Mouse (Mus musculus) CH12.LX (cell line): Measurements from ENCODE around the gene Tmem121. TPM values are rescaled to one million over a fixed set of nuclear protein-coding genes. Genes with fewer than 3 reads are reported as not detected.
A peak's percentile ranks its signal among the peaks of the same experiment; 100 is the strongest.

ENCODE experiments used
- DNase-seq: peaks from one replicate; pipeline ENCODE4 v3.0.0-alpha.2; 2013; ENCODE audit errors: extremely low read depth
- H3K27ac ChIP-seq: 2 replicates; pipeline ENCODE4 v1.5.1; 2012; ENCODE audit warnings: low read depth, mild to moderate bottlenecking, control low read depth, moderate library complexity; ENCODE audit not compliant: insufficient read depth
- H3K27me3 ChIP-seq: replicated peaks from 2 replicates; pipeline ENCODE3; 2012; ENCODE audit warnings: inconsistent platforms
- H3K36me3 ChIP-seq, 2 experiments: replicated peaks in 1 of 2; 2 replicates each; pipeline versions ENCODE3 to v1.6.1; 2012; ENCODE audit warnings: inconsistent platforms in 1 of 2, low read length in 1 of 2, mild to moderate bottlenecking in 1 of 2, mixed read lengths in 1 of 2, moderate library complexity in 1 of 2; ENCODE audit not compliant: control insufficient read depth in 1 of 2, insufficient read depth in 1 of 2
- H3K4me1 ChIP-seq, 2 experiments: 2 replicates each; pipeline ENCODE4 v1.6.1; 2012; ENCODE audit warnings: inconsistent platforms in 1 of 2, moderate library complexity in 1 of 2; ENCODE audit not compliant: insufficient read depth in 2 of 2, control insufficient read depth in 1 of 2
- H3K4me2 ChIP-seq: 2 replicates; pipeline ENCODE4 v1.6.1; 2012; ENCODE audit warnings: low read depth, mild to moderate bottlenecking, control low read depth; ENCODE audit not compliant: poor library complexity, insufficient read depth, severe bottlenecking
- H3K4me3 ChIP-seq, 3 experiments: fragments of 150-350 bp in 1 of 3; sonication (generic) in 1 of 3; replicated peaks in 1 of 3; 2 replicates each; pipeline versions ENCODE3 to v1.5.1; 2011 to 2012; ENCODE audit warnings: low read depth in 2 of 3, low read length in 2 of 3, mild to moderate bottlenecking in 2 of 3, moderate library complexity in 2 of 3, control low read depth in 1 of 3, improper control_type of control experiment in 1 of 3, inconsistent platforms in 1 of 3, mixed read lengths in 1 of 3; ENCODE audit not compliant: poor library complexity in 1 of 3
- H3K79me2 ChIP-seq: replicated peaks from 2 replicates; pipeline ENCODE4 v1.6.1; 2012; ENCODE audit warnings: mild to moderate bottlenecking, moderate library complexity; ENCODE audit not compliant: control insufficient read depth, poor library complexity, insufficient read depth, severe bottlenecking; ENCODE audit errors: extremely low read depth
- H3K9ac ChIP-seq: 2 replicates; pipeline ENCODE4 v1.6.1; 2012; ENCODE audit warnings: low read depth, mild to moderate bottlenecking, control low read depth, moderate library complexity; ENCODE audit not compliant: insufficient read depth
- H3K9me3 ChIP-seq: replicated peaks from 2 replicates; pipeline ENCODE3; 2012; ENCODE audit warnings: low read length, inconsistent platforms, mixed read lengths
- BHLHE40 ChIP-seq: IDR thresholded peaks from 2 replicates; pipeline ENCODE4 v1.6.1; 2011; ENCODE audit warnings: mild to moderate bottlenecking, low read depth, low read length, improper control_type of control experiment
- CHD1 ChIP-seq: IDR thresholded peaks from 2 replicates; pipeline ENCODE4 v1.6.1; 2012; ENCODE audit warnings: low read depth, low read length, improper control_type of control experiment, inconsistent platforms
- CHD2 ChIP-seq: IDR thresholded peaks from 2 replicates; pipeline ENCODE4 v1.6.1; 2011; ENCODE audit warnings: low read length, improper control_type of control experiment
- ELF1 ChIP-seq: IDR thresholded peaks from 2 replicates; pipeline ENCODE4 v1.6.1; 2014; ENCODE audit warnings: low read depth, mild to moderate bottlenecking, inconsistent platforms, low read length, improper control_type of control experiment
- ETS1 ChIP-seq: conservative IDR thresholded peaks from 2 replicates; pipeline ENCODE4 v1.6.1; 2012; ENCODE audit warnings: low read depth, mild to moderate bottlenecking, inconsistent platforms, low read length, improper control_type of control experiment, moderate library complexity
- GABPA ChIP-seq: IDR thresholded peaks from 2 replicates; pipeline ENCODE4 v1.6.1; 2012; ENCODE audit warnings: low read depth, low read length, improper control_type of control experiment, inconsistent platforms; ENCODE audit not compliant: insufficient replicate concordance
- HCFC1 ChIP-seq: IDR thresholded peaks from 2 replicates; pipeline ENCODE4 v1.6.1; 2012; ENCODE audit warnings: low read depth, mild to moderate bottlenecking, inconsistent platforms, low read length, improper control_type of control experiment
- IRF4 ChIP-seq: IDR thresholded peaks from 2 replicates; pipeline ENCODE4 v1.6.1; 2014; ENCODE audit warnings: low read depth, mild to moderate bottlenecking, inconsistent platforms, low read length, improper control_type of control experiment
- JUN ChIP-seq: IDR thresholded peaks from 2 replicates; pipeline ENCODE4 v1.6.1; 2011; ENCODE audit warnings: low read depth, mild to moderate bottlenecking, low read length, improper control_type of control experiment, moderate library complexity; ENCODE audit not compliant: insufficient read depth
- JUND ChIP-seq: conservative IDR thresholded peaks from 2 replicates; pipeline ENCODE4 v1.6.1; 2011; ENCODE audit warnings: low read depth, low read length, improper control_type of control experiment
- KAT2A ChIP-seq: IDR thresholded peaks from 2 replicates; pipeline ENCODE4 v1.6.1; 2012; ENCODE audit warnings: low read length, improper control_type of control experiment, inconsistent platforms; ENCODE audit not compliant: insufficient replicate concordance
- MEF2A ChIP-seq: IDR thresholded peaks from 2 replicates; pipeline ENCODE4 v1.6.1; 2014; ENCODE audit warnings: low read depth, mild to moderate bottlenecking, inconsistent platforms, low read length, improper control_type of control experiment, borderline replicate concordance
- MXI1 ChIP-seq: IDR thresholded peaks from 2 replicates; pipeline ENCODE4 v1.6.1; 2011; ENCODE audit warnings: mild to moderate bottlenecking, low read depth, low read length, improper control_type of control experiment
- MYC ChIP-seq: IDR thresholded peaks from 2 replicates; pipeline ENCODE4 v1.6.1; 2011; ENCODE audit warnings: low read depth, mild to moderate bottlenecking, improper control_type of control experiment, low read length
- NELFE ChIP-seq: IDR thresholded peaks from 2 replicates; pipeline ENCODE4 v1.6.1; 2011; ENCODE audit warnings: low read depth, low read length, improper control_type of control experiment
- NRF1 ChIP-seq: IDR thresholded peaks from 2 replicates; pipeline ENCODE4 v1.6.1; 2014; ENCODE audit warnings: low read depth, mild to moderate bottlenecking, inconsistent platforms, low read length, improper control_type of control experiment, moderate library complexity
- PAX5 ChIP-seq: IDR thresholded peaks from 2 replicates; pipeline ENCODE4 v1.6.1; 2012; ENCODE audit warnings: low read length, inconsistent platforms, mixed read lengths
- POLR2A ChIP-seq: IDR thresholded peaks from 2 replicates; pipeline ENCODE4 v1.6.1; 2011; ENCODE audit warnings: low read depth, mild to moderate bottlenecking, improper control_type of control experiment, low read length
- RCOR1 ChIP-seq: conservative IDR thresholded peaks from 2 replicates; pipeline ENCODE4 v1.6.1; 2012; ENCODE audit warnings: low read depth, mild to moderate bottlenecking, inconsistent platforms, low read length, improper control_type of control experiment
- SIN3A ChIP-seq: IDR thresholded peaks from 2 replicates; pipeline ENCODE4 v1.6.1; 2012; ENCODE audit warnings: low read length, improper control_type of control experiment, inconsistent platforms
- TBP ChIP-seq: conservative IDR thresholded peaks from 2 replicates; pipeline ENCODE4 v1.6.1; 2011; ENCODE audit warnings: low read depth, low read length, improper control_type of control experiment
- TCF12 ChIP-seq: IDR thresholded peaks from 2 replicates; pipeline ENCODE4 v1.6.1; 2014; ENCODE audit warnings: low read depth, mild to moderate bottlenecking, inconsistent platforms, low read length, improper control_type of control experiment
- UBTF ChIP-seq: IDR thresholded peaks from 2 replicates; pipeline ENCODE4 v1.6.1; 2012; ENCODE audit warnings: low read depth, mild to moderate bottlenecking, inconsistent platforms, low read length, improper control_type of control experiment, moderate library complexity
- USF2 ChIP-seq: conservative IDR thresholded peaks from 2 replicates; pipeline ENCODE4 v1.6.1; 2011; ENCODE audit warnings: low read depth, low read length, improper control_type of control experiment
- ZC3H11A ChIP-seq: IDR thresholded peaks from 2 replicates; pipeline ENCODE4 v1.6.1; 2012; ENCODE audit warnings: low read depth, mild to moderate bottlenecking, inconsistent platforms, low read length, improper control_type of control experiment
- ZKSCAN1 ChIP-seq: IDR thresholded peaks from 2 replicates; pipeline ENCODE4 v1.6.1; 2012; ENCODE audit warnings: low read depth, inconsistent platforms, low read length, improper control_type of control experiment, borderline replicate concordance
- ZNF384 ChIP-seq: IDR thresholded peaks from 2 replicates; pipeline ENCODE4 v1.6.1; 2012; ENCODE audit warnings: low read depth, low read length, improper control_type of control experiment, inconsistent platforms
- dilution Hi-C: fragments of 300-500 bp; cut with MboI; formaldehyde crosslinking; loops from 2 replicates; pipeline ENCODE4 v1.14.3; 2020; ENCODE audit warnings: low sequenced_read_pairs; ENCODE audit not compliant: extremely low pct_unique_long_range_greater_than_20kb, extremely low pct_ligation_motif_present
- in situ Hi-C: fragments of 300-500 bp; cut with MboI; formaldehyde crosslinking; loops from 3 replicates; pipeline ENCODE4 v1.14.3; 2019; ENCODE audit warnings: low sequenced_read_pairs, low pct_ligation_motif_present, low pct_unique_long_range_greater_than_20kb, mixed read lengths
- polyA plus RNA-seq: library from polyadenylated mRNA; unstranded; fragments of >175 nt; gene quantifications from 2 replicates; pipeline ENCODE4 v1.2.1, GENCODE M21; 2012; ENCODE audit warnings: low read depth; ENCODE audit not compliant: insufficient read length
- total RNA-seq, 2 experiments: library from RNA; depleted of rRNA; stranded (reverse); fragments of 300-350 nt in 1 of 2; fragments of >200 nt in 1 of 2; gene quantifications; 2 replicates each; pipeline ENCODE4 v1.2.3; 2012 to 2014

Tmem121 gene
- total and polyA plus RNA-seq, 3 experiments = not detected

DNA sequence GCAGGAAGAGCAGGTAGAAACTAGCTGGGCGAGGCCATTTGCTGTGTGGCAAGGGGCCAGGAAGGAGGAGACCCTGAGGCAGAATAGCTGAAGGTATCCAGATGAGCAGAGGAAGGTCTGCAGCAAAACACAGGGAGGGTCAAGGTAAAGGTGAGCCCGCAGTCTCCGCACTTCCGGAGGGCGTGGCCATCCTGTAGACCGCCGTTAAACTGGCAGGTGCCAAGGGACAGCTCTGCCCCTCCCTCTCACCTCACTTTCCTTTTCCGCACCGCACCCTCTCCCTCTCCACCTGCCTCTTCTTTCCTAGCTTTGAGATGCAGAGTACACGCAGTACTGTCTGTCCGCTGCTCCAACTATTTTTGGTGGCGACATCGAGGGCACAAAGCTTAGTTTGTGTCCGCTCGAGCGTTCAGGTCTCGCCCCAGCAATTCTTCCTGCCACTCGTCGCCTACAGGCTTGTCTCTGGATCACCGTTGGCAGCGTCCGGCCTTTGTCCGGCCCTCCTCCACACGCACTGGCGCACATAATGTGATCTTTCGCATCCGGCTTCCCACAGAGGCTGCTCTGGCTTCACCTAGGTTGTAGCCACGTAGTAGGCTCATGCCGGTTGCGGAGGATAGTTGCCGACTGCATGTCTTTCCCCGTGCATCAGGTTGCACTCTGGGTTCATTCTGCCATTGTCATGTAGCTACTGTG, 30.5 kb upstream of the Tmem121 start:
- H3K9me3 ChIP-seq = no peaks in the 10 kb centered on the region
- H3K27me3 ChIP-seq = peaks cover 48% of the 10 kb centered on the region
- TF ChIP-seq BHLHE40 (peak; percentile 33; the same call in 1 of the 2 replicates), ZKSCAN1 (no peak), POLR2A (no peak; the same call in 1 of the 2 replicates), RCOR1 (0 out of 2 replicates have a peak, but pooled peaks have one; percentile 12), JUN (no peak), NRF1 (no peak), UBTF (peak; percentile 12; the same call in 1 of the 2 replicates), JUND (no peak), ELF1 (peak; percentile 67), ZNF384 (no peak), ETS1 (no peak), GABPA (no peak)
- TF ChIP-seq, all 38 proteins: peak for 4
- dilution Hi-C loops = no loop called here
- Histone ChIP-seq H3K4me1 (peaks cover 15 to 24% of the 10 kb centered on the region in 2 experiments; a peak in 3 of 4 replicates), H3K9ac (peak overlapping the region; percentile 56), H3K4me2 (peak overlapping the region; percentile 52), H3K36me3 (peaks cover 4 to 22% of the 10 kb centered on the region in 2 experiments), H3K4me3 (peak overlapping the region; percentile 41 to 58 (median 51)), H3K27ac (peak overlapping the region; percentile 37), H3K79me2 (no peaks in the 10 kb centered on the region)
- in situ Hi-C loops = loop anchor here (5.0 kb wide), 1 partner anchor 57 kb away; no protein-coding TSS in a partner anchor
- peak; percentile 19 for DNase-seq

DNA sequence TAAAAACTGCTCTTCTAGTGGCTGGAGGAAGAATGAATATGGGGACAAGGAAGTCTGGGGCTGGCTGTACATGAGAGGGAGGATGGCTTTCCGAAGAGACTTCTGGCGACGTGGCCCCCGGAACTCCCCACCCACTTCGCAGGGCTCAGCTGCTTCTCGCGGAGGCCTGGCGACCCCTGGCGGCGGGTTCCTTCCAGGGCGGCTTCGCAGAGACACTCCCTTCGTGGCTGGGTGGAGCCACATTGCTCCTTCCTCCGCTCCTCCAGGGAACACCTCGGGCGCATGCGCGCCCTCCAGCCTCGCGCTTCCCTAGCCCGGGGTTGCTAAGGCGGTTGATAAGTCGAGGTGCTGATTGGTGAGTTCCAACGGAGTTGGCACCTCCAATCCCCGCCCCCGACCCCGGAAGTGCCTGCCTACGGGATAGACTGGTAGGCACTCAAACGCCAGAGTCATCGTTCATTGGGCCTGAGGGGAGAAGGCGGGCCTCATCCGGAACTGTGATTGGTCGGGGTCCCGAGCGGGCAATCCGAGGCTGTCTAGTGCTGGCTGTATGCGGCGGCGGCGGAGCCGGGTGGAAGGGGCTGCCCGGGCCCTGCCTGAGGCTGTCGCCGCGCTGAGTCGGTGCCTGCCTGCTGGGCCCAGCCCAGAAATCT, 29.7 kb upstream of the Tmem121 start, which contains the start of gene Tedc1:
Gene Tedc1 (plus strand): TSS at position 535 of the 653 bp plus-strand sequence.
- dilution Hi-C loops = no loop called here
- DNase-seq = peak; percentile 99
- no peaks in the 10 kb centered on the region for H3K9me3 ChIP-seq
- peak within 1 kb of the TSS; percentile 67 to 78 (median 72) for H3K4me3 ChIP-seq
- in situ Hi-C loops = loop anchor here (5.0 kb wide), 1 partner anchor 56 kb away; no protein-coding TSS in a partner anchor
- peak within 1 kb of the TSS; percentile 56 for H3K9ac ChIP-seq
- H3K4me1 ChIP-seq = peaks cover 15 to 24% of the 10 kb centered on the region in 2 experiments; a peak in 3 of 4 replicates
- H3K79me2 ChIP-seq = no peaks in the 10 kb centered on the region
- peaks cover 4 to 28% of the 10 kb centered on the region in 2 experiments for H3K36me3 ChIP-seq
- peaks cover 40% of the 10 kb centered on the region for H3K27me3 ChIP-seq
- H3K4me2 ChIP-seq = peak within 1 kb of the TSS; percentile 60
- peak within 1 kb of the TSS; percentile 37 for H3K27ac ChIP-seq
- no peak for TF ChIP-seq ZKSCAN1
- TF ChIP-seq IRF4 = peak; percentile 48; the same call in 1 of the 2 replicates
- peak; percentile 8; the same call in 1 of the 2 replicates for TF ChIP-seq ZC3H11A
- TF ChIP-seq NELFE = peak; percentile 68
- TF ChIP-seq KAT2A = no peak; the same call in 1 of the 2 replicates
- TF ChIP-seq TBP = peak; percentile 38; the same call in 1 of the 2 replicates
- TF ChIP-seq TCF12 = peak; percentile 76
- peak; percentile 75 for TF ChIP-seq HCFC1
- 0 out of 2 replicates have a peak, but pooled peaks have one; percentile 15 for TF ChIP-seq UBTF
- peak; percentile 77 for TF ChIP-seq MEF2A
- TF ChIP-seq PAX5 = no peak
- no peak for TF ChIP-seq RCOR1
- peak; percentile 62; the same call in 1 of the 2 replicates for TF ChIP-seq MYC
- TF ChIP-seq SIN3A = peak; percentile 95
- no peak for TF ChIP-seq JUN
- TF ChIP-seq CHD1 = no peak
- TF ChIP-seq BHLHE40 = no peak; the same call in 1 of the 2 replicates
- TF ChIP-seq GABPA = no peak
- TF ChIP-seq ETS1 = no peak
- no peak for TF ChIP-seq USF2
- TF ChIP-seq CHD2 = peak; percentile 98
- TF ChIP-seq MXI1 = no peak; the same call in 1 of the 2 replicates
